ENCODE assay signal across 33 mouse cellular contexts in genomic region chr15:78344567-78344966, GRCm38 (mm10). TPM values are rescaled to one million over a fixed set of nuclear protein-coding genes. Genes with fewer than 3 reads are reported as not detected.
DNase-seq lines count a peak whose midpoint lies in the region; ATAC-seq and TF ChIP-seq lines count a peak whose summit lies in the region.
"Had no signal": no experiment of that assay in that cellular context is flagged by ENCODE, and none has a peak within 500 bp of the region (broad histone marks: within the 10 kb centered on the region; RNA-seq: fewer than 3 reads in every experiment).

No protein-coding gene starts in this region.

- no peak overlapping the region for H3K27ac ChIP-seq in kidney, adult 2 months (ENCODE audit: insufficient read depth, low read depth, low read length)
- H3K27ac ChIP-seq in CH12.LX (ENCODE audit: insufficient read depth, low read depth): peak overlapping the region; percentile 3; the same call in 1 of the 2 replicates
- H3K27ac ChIP-seq in hindbrain, embryonic 16.5 days (ENCODE audit: low read depth, low read length): no peak overlapping the region
- H3K27ac ChIP-seq: embryonic facial prominence, embryonic 12.5 days; embryonic facial prominence, embryonic 15.5 days; gastrocnemius, adult 2 months; heart, adult 2 months; hindbrain, embryonic 12.5 days; hindbrain, embryonic 15.5 days had no signal

- H3K4me3 ChIP-seq in kidney, adult 2 months (ENCODE audit: insufficient read depth, low read depth, low read length): no peak overlapping the region
- H3K4me3 ChIP-seq in CH12.LX (replicated peaks in 1 of 3; ENCODE audit: low read depth in 2 of 3, low read length in 2 of 3, poor library complexity in 1 of 3): no peak overlapping the region
- no peak overlapping the region for H3K4me3 ChIP-seq in hindbrain, embryonic 16.5 days (ENCODE audit: low read length)
- H3K4me3 ChIP-seq: embryonic facial prominence, embryonic 12.5 days; embryonic facial prominence, embryonic 15.5 days; gastrocnemius, adult 2 months; heart, adult 2 months; hindbrain, embryonic 12.5 days; hindbrain, embryonic 15.5 days had no signal

- no peaks in the 10 kb centered on the region for H3K36me3 ChIP-seq in kidney, adult 2 months (ENCODE audit: control insufficient read depth, insufficient read depth, low read length)
- peaks cover 84 to 90% of the 10 kb centered on the region in 2 experiments for H3K36me3 ChIP-seq in CH12.LX (replicated peaks in 1 of 2; ENCODE audit: control insufficient read depth in 1 of 2, insufficient read depth in 1 of 2, low read length in 1 of 2)
- H3K36me3 ChIP-seq in hindbrain, embryonic 16.5 days (ENCODE audit: control insufficient read depth, insufficient read depth, low read length): no peaks in the 10 kb centered on the region
- H3K36me3 ChIP-seq: embryonic facial prominence, embryonic 12.5 days; embryonic facial prominence, embryonic 15.5 days; hindbrain, embryonic 12.5 days; hindbrain, embryonic 15.5 days had no signal

- H3K79me2 ChIP-seq in CH12.LX (replicated peaks; ENCODE audit: control insufficient read depth, extremely low read depth, insufficient read depth, poor library complexity, severe bottlenecking): no peaks in the 10 kb centered on the region; the same call in 1 of the 2 replicates

- no peak for TF ChIP-seq EP300 in CH12.LX (IDR thresholded peaks at IDR 0.05; ENCODE audit: low read length)

- in situ Hi-C loops in CH12.LX (cut with MboI; ENCODE audit: low pct_ligation_motif_present, low pct_unique_long_range_greater_than_20kb, low sequenced_read_pairs): no loop called here

- intact Hi-C loops in gastrocnemius, postnatal 36 days (cut with DNase I): loop anchor here (5.0 kb wide), 1 partner anchor 167 kb away; no protein-coding TSS in a partner anchor

- peak; percentile 80 for DNase-seq in heart, adult 11 months
- DNase-seq in heart, adult 9 months (ENCODE audit: low spot score in 2 of 2): no peak
- peak; percentile 77 for DNase-seq in kidney, adult 2 months
- no peak for DNase-seq in kidney, postnatal 10 days
- no peak for DNase-seq in CH12.LX (ENCODE audit: extremely low read depth)
- DNase-seq in kidney, postnatal 25 days: peak; percentile 47 to 79
- DNase-seq in gastrocnemius, postnatal 36 days: no peak
- DNase-seq: adrenal gland, postnatal 10 days; cerebellum, adult 11 months; cerebellum, adult 2 months; cerebellum, adult 9-11 months; cerebellum, postnatal 25 days; forebrain, postnatal 0 days; gastrocnemius, adult 2 months; gastrocnemius, postnatal 14 days; heart, adult 2 months had no signal

- no peak overlapping the region for H3K9ac ChIP-seq in CH12.LX (ENCODE audit: insufficient read depth, low read depth)
- no peak overlapping the region for H3K9ac ChIP-seq in hindbrain, embryonic 16.5 days (ENCODE audit: low read depth, low read length)
- H3K9ac ChIP-seq: embryonic facial prominence, embryonic 12.5 days; embryonic facial prominence, embryonic 15.5 days; forebrain, postnatal 0 days; hindbrain, embryonic 12.5 days; hindbrain, embryonic 15.5 days had no signal

- TF ChIP-seq POLR2A in kidney, adult 2 months (IDR thresholded peaks at IDR 0.05; ENCODE audit: low read depth, low read length): no peak
- TF ChIP-seq POLR2A in CH12.LX (IDR thresholded peaks at IDR 0.05; ENCODE audit: low read depth, low read length): 0 out of 2 replicates have a peak, but pooled peaks have one; percentile 27

- WGBS in kidney, adult 2 months: 50% methylated on average over 3 of the region's 3 CpGs
- whole genome bisulfite sequencing in hindbrain, embryonic 16.5 days: 95% methylated on average over 3 of the region's 3 CpGs

- peaks cover 10% of the 10 kb centered on the region for H3K4me1 ChIP-seq in kidney, adult 2 months (ENCODE audit: control insufficient read depth, insufficient read depth, low read length)
- peaks cover 0 to 26% of the 10 kb centered on the region in 2 experiments; a peak in 2 of 4 replicates for H3K4me1 ChIP-seq in CH12.LX (ENCODE audit: control insufficient read depth in 1 of 2, insufficient read depth in 2 of 2)
- no peaks in the 10 kb centered on the region for H3K4me1 ChIP-seq in hindbrain, embryonic 16.5 days (ENCODE audit: control insufficient read depth, insufficient read depth, low read depth, low read length)
- H3K4me1 ChIP-seq: embryonic facial prominence, embryonic 12.5 days; embryonic facial prominence, embryonic 15.5 days; hindbrain, embryonic 12.5 days; hindbrain, embryonic 15.5 days had no signal

- dilution Hi-C loops in CH12.LX (cut with MboI; ENCODE audit: extremely low pct_ligation_motif_present, extremely low pct_unique_long_range_greater_than_20kb, low sequenced_read_pairs): no loop called here

- TF ChIP-seq RAD21 in CH12.LX (IDR thresholded peaks at IDR 0.05; ENCODE audit: low read depth, low read length): no peak

- no peaks in the 10 kb centered on the region for H3K27me3 ChIP-seq in kidney, adult 2 months (replicated peaks; ENCODE audit: control insufficient read depth, insufficient read depth, low read length)
- no peaks in the 10 kb centered on the region for H3K27me3 ChIP-seq in CH12.LX (replicated peaks)
- H3K27me3 ChIP-seq in hindbrain, embryonic 16.5 days (replicated peaks; ENCODE audit: control insufficient read depth, insufficient read depth, low read length): no peaks in the 10 kb centered on the region
- H3K27me3 ChIP-seq: embryonic facial prominence, embryonic 12.5 days; embryonic facial prominence, embryonic 15.5 days; hindbrain, embryonic 15.5 days had no signal

- H3K9me3 ChIP-seq in CH12.LX (replicated peaks; ENCODE audit: low read length): no peaks in the 10 kb centered on the region
- H3K9me3 ChIP-seq in hindbrain, embryonic 16.5 days (ENCODE audit: control insufficient read depth, low read length): no peaks in the 10 kb centered on the region
- H3K9me3 ChIP-seq: embryonic facial prominence, embryonic 12.5 days; embryonic facial prominence, embryonic 15.5 days; G1E; hindbrain, embryonic 12.5 days; hindbrain, embryonic 15.5 days had no signal

- TF ChIP-seq CTCF in kidney, adult 2 months (conservative IDR thresholded peaks at IDR 0.05; ENCODE audit: insufficient read depth, insufficient read length, low read depth, low read length): no peak
- TF ChIP-seq CTCF in CH12.LX (conservative IDR thresholded peaks at IDR 0.05 in 1 of 2, IDR thresholded peaks at IDR 0.05 in 1 of 2; ENCODE audit: low read depth in 2 of 2, low read length in 2 of 2): no peak

- no peak overlapping the region for H3K4me2 ChIP-seq in CH12.LX (ENCODE audit: insufficient read depth, low read depth, poor library complexity, severe bottlenecking)
- H3K4me2 ChIP-seq in hindbrain, embryonic 16.5 days (ENCODE audit: low read length): no peak overlapping the region
- H3K4me2 ChIP-seq: embryonic facial prominence, embryonic 12.5 days; embryonic facial prominence, embryonic 15.5 days; heart, embryonic 11.5 days; hindbrain, embryonic 12.5 days; hindbrain, embryonic 15.5 days had no signal

- ATAC-seq in hindbrain, embryonic 16.5 days: no peak
- ATAC-seq: forebrain, embryonic 14.5 days; forebrain, postnatal 0 days; Patski had no signal

TF ChIP-seq in CH12.LX, 34 proteins besides CTCF, POLR2A, EP300 and RAD21:
- TF ChIP-seq SIN3A (IDR thresholded peaks at IDR 0.05; ENCODE audit: low read length) (no peak), RCOR1 (conservative IDR thresholded peaks at IDR 0.05; ENCODE audit: low read depth, low read length) (no peak), TBP (conservative IDR thresholded peaks at IDR 0.05; ENCODE audit: low read depth, low read length) (no peak), IRF4 (IDR thresholded peaks at IDR 0.05; ENCODE audit: low read depth, low read length) (no peak), PAX5 (IDR thresholded peaks at IDR 0.05; ENCODE audit: low read length) (no peak)
TF ChIP-seq in CH12.LX: peak in this region for 0.

RNA-seq across cellular contexts. Expression of gene Csf2rb, which starts 19.0 kb away (rescaled TPM):
- polyA plus RNA-seq in kidney, adult 2 months (2012; rRNA removed): 3.0 and 7.3 TPM in 2 replicates
- total RNA-seq in CH12.LX (2012; rRNA removed): 146 and 179 TPM in 2 replicates
- total RNA-seq in CH12.LX (2014; rRNA removed): 124 and 134 TPM in 2 replicates
- polyA plus RNA-seq in CH12.LX (2012; ENCODE audit: insufficient read length, low read depth): 222 and 269 TPM in 2 replicates
- polyA plus RNA-seq in hindbrain, embryonic 16.5 days (2015; fragmentation: Nextera tagmentation; extraction: Ambion mirVana): 0.44 and 0.49 TPM in 2 replicates
- total RNA-seq in gastrocnemius, postnatal 36 days (2021): 1 to 10 TPM in 1 of 2 experiments, under 1 TPM in 1; 0.69 to 1.2 TPM

RNA-seq across cellular contexts. Expression of gene Csf2rb2, which starts 39.0 kb away (rescaled TPM):
- 1.4 and 7.1 TPM in 2 replicates for polyA plus RNA-seq in kidney, adult 2 months (2012; rRNA removed)
- total RNA-seq in CH12.LX (2012; rRNA removed) (15.6 and 21.6 TPM in 2 replicates), CH12.LX (2014; rRNA removed) (9.9 and 14.8 TPM in 2 replicates)
- 56.5 and 56.6 TPM in 2 replicates for polyA plus RNA-seq in CH12.LX (2012; ENCODE audit: insufficient read length, low read depth)
- 0.06 and 0.16 TPM in 2 replicates for polyA plus RNA-seq in hindbrain, embryonic 16.5 days (2015; fragmentation: Nextera tagmentation; extraction: Ambion mirVana)
- total RNA-seq in gastrocnemius, postnatal 36 days (2021): under 1 TPM; 0.31 to 0.44 TPM
- polyA plus RNA-seq: forebrain, embryonic 14.5 days had no signal

RNA-seq across cellular contexts. Expression of gene Tex33, which starts 51.1 kb away (rescaled TPM):
- 0.41 and 0.48 TPM in 2 replicates for polyA plus RNA-seq in kidney, adult 2 months (2012; rRNA removed)
- total RNA-seq in CH12.LX (2012; rRNA removed) (not detected in 2 replicates), CH12.LX (2014; rRNA removed) (not detected in 2 replicates)
- not detected in 2 replicates for polyA plus RNA-seq in CH12.LX (2012; ENCODE audit: insufficient read length, low read depth)
- polyA plus RNA-seq in hindbrain, embryonic 16.5 days (2015; fragmentation: Nextera tagmentation; extraction: Ambion mirVana): 0.17 TPM in 1 of 2 replicates, not detected in the other
- not detected for total RNA-seq in gastrocnemius, postnatal 36 days (2021)
- total RNA-seq: adrenal gland, adult 18-20 months; adrenal gland, postnatal 10 days; adrenal gland, postnatal 4 days; common myeloid progenitor, adult 5-6 weeks; forebrain, postnatal 0 days; gastrocnemius, adult 2 months; gastrocnemius, postnatal 14 days; heart, adult 2 months; heart, postnatal 25 days; hematopoietic stem cell, adult 5-6 weeks had no signal
- polyA plus RNA-seq: cerebellum, adult 2 months; embryonic facial prominence, embryonic 12.5 days; forebrain, embryonic 11.5 days; forebrain, embryonic 14.5 days; forebrain, postnatal 0 days; G1E; heart, embryonic 11.5 days; heart, embryonic 14.5 days; heart, postnatal 0 days; hindbrain, embryonic 12.5 days; hindbrain, embryonic 15.5 days; Patski had no signal

Comparison
In these comparisons a context has a peak if more than half of its experiments do, and no peak if none do; other contexts are left out.
1. DNase-seq: peak in heart, adult 11 months (single experiment), kidney, adult 2 months (single experiment) and kidney, postnatal 25 days (2 of 2); none in heart, adult 9 months (0 of 2), kidney, postnatal 10 days (single experiment), CH12.LX (single experiment) and gastrocnemius, postnatal 36 days (0 of 2).
2. RNA of gene Csf2rb, which starts 19.0 kb away (polyA plus RNA-seq): 222 to 269 TPM in CH12.LX; 3.0 to 7.3 TPM in kidney, adult 2 months and 0.44 to 0.49 TPM in hindbrain, embryonic 16.5 days; every median in the first group is over 10 times any median in the second.